Mouse (Mus musculus) megakaryocyte, embryonic 14.5 days (primary cell): ENCODE results near the gene Parvb. TPM values are rescaled to one million over a fixed set of nuclear protein-coding genes. Genes with fewer than 3 reads are reported as not detected.
A peak's percentile ranks its signal among the peaks of the same experiment; 100 is the strongest.

ENCODE experiments used
- H3K27me3 ChIP-seq: replicated peaks from 2 replicates; pipeline ENCODE3; 2012; ENCODE audit warnings: inconsistent platforms
- H3K36me3 ChIP-seq: replicated peaks from 2 replicates; pipeline ENCODE3; 2012; ENCODE audit warnings: low read length, inconsistent platforms, mixed read lengths
- H3K4me1 ChIP-seq: 2 replicates; pipeline ENCODE4 v1.6.1; 2012; ENCODE audit warnings: inconsistent platforms
- H3K4me3 ChIP-seq: replicated peaks from 2 replicates; pipeline ENCODE3; 2012; ENCODE audit warnings: moderate library complexity, mild to moderate bottlenecking, inconsistent platforms
- H3K9me3 ChIP-seq: 2 replicates; pipeline ENCODE4 v1.6.1; 2012; ENCODE audit warnings: inconsistent platforms
- FLI1 ChIP-seq: IDR thresholded peaks from 2 replicates; pipeline ENCODE4 v1.6.1; 2012; ENCODE audit warnings: low read length, inconsistent platforms, mixed read lengths
- GATA1 ChIP-seq: IDR thresholded peaks from 3 replicates; pipeline ENCODE4 v1.6.1; 2012; ENCODE audit warnings: mixed read lengths, low read length, inconsistent platforms, borderline replicate concordance
- polyA plus RNA-seq: library from polyadenylated mRNA; stranded (reverse); fragments of >175 nt; gene quantifications from 2 replicates; pipeline ENCODE4 v1.2.3, GENCODE M21; 2012; ENCODE audit warnings: low replicate concordance; ENCODE audit not compliant: insufficient read depth

Parvb gene
- polyA plus RNA-seq, 1 experiment = 524 TPM

DNA sequence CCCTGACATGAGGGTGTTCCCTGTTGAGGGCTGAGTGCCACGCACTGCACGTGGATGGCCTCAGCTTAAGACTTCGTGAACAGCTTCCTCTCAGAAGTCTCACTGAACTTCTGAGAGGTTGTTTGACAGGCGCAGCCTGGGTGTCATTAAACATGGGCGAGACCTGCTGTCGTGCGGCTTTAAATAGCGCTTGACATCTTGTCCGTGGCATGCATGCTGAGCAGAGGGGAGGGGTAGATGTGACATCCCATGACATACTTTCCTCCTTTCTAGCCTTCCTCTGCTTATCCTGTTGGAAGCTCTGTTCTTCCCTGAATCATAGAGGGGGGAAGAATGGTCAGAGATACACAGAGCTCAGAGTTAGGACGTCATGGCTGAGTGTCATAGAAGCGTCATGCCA lies 21.9 kb downstream of the Parvb start:
- peaks cover 91% of the 10 kb centered on the region for H3K4me1 ChIP-seq
- TF ChIP-seq FLI1 (no peak), GATA1 (no peak)
- H3K4me3 ChIP-seq = peak overlapping the region; percentile 31
- no peaks in the 10 kb centered on the region for H3K9me3 ChIP-seq
- peaks cover 17% of the 10 kb centered on the region for H3K36me3 ChIP-seq
- peaks cover 12% of the 10 kb centered on the region for H3K27me3 ChIP-seq

DNA sequence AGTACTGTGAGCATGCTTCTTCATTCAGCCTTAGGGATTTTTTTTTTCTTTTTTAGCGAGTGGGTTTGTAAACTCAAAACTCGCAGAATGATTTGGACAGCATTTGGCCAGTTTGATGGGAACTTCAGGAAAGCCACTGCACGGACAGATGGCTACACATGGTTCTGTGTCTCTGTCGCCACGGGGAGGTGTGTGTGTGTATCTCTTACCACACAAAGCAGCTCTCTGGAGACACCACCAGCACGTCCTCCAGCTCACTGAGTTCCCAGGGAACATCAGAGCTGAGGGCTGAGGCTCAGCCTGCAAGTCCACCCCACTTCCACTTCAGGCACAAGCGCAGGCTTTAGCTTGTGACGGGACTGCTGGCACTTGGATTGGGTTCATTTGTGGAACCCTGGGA lies 22.5 kb downstream of the Parvb start:
- TF ChIP-seq FLI1 (no peak), GATA1 (no peak)
- H3K4me3 ChIP-seq = peak overlapping the region; percentile 42
- peaks cover 23% of the 10 kb centered on the region for H3K36me3 ChIP-seq
- H3K27me3 ChIP-seq = peaks cover 9% of the 10 kb centered on the region
- H3K4me1 ChIP-seq = peaks cover 93% of the 10 kb centered on the region
- no peaks in the 10 kb centered on the region for H3K9me3 ChIP-seq

DNA sequence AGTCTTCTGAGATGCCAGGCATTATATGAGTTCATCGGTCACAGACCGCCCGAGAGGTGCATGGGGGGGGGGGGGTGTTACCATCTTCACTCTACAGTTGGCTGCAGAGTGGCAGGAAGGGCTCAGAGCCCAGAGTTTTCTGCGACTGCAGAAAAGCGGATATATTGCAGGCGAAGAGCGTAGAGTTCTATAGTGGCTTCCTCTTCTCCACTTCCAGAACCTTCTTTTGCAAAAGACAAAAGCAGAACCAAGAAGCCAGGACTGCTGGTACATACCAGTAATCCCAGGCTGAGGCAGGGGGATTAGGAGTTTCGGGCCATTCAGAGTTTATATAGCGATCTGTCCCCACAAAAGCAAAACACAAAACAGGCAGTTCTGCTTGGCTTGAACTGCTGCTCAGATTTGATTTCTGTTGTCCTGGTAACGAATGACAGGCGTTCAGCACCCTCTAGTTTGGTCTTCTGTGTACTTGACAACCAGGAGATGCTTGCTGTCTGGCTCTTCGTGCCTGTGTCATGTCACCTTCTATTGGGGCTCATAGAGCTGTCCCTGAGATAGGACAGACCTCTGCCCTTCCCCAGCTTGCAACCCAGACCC lies 24.5 kb downstream of the Parvb start:
- H3K9me3 ChIP-seq = no peaks in the 10 kb centered on the region
- H3K4me1 ChIP-seq = peaks cover 100% of the 10 kb centered on the region
- peak overlapping the region; percentile 93 for H3K4me3 ChIP-seq
- peaks cover 5% of the 10 kb centered on the region for H3K27me3 ChIP-seq
- TF ChIP-seq GATA1 (no peak), FLI1 (no peak)
- H3K36me3 ChIP-seq = peaks cover 43% of the 10 kb centered on the region

DNA sequence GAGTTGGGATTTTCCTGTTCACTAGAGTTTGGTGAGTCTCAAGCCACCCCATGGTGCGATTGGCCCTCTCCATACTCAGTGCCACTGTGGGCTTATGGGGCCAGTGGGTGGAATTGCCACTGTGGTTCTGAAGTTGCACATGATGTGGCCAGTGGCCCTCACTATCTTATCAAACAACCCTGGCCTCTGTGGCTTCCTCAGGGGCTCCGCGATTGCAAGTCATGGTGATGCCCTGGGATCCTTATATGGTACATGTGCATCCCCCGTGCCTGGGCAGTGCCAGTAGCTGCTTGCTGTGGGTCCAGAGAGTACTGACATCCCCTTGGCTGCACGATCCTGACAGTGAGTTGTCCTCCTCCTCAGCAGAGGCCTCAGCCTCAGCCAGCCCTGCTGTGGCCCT lies 25.0 kb downstream of the Parvb start:
- Histone ChIP-seq H3K4me1 (peaks cover 100% of the 10 kb centered on the region), H3K4me3 (peak overlapping the region; percentile 93), H3K9me3 (no peaks in the 10 kb centered on the region), H3K27me3 (peaks cover 2% of the 10 kb centered on the region), H3K36me3 (peaks cover 48% of the 10 kb centered on the region)
- TF ChIP-seq GATA1 (peak; percentile 89), FLI1 (0 out of 2 replicates have a peak, but pooled peaks have one; percentile 30)

DNA sequence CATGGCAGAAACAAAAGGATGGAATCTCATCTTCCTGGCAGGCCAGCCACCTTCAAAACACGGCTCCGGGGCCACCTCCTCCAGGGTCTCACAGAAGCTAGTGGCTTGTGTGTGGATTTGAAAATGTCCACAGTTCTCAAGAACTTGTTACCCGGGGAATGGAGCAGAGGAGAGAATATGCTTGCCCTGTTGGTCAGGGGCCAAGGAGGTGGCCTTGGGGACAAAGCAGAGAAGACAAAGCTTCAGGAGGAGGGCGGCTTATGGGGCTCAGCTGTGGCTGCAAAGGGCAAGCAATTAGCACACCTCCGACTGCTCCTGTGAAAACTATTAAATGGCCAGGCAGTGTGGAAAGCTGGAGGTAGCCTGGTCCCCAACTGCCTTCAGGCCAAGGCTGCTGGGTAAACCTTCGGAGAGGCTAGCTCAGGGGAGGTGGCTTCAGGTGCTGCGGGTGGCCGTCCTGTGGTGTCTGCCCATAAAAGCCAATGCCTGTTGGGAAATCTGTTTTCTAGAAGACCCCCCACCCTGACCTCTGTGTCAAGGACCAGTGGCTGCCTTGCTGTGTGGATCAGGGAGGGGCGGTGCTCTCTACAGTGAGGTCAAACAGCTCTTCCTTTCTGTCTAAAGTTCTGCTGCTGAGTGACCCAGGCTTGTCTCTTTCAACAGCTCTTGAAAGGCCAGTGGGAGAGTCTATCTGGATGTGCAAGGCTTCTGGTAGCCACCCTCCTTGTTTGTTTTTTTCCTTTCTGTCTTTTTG lies 26.9 kb downstream of the Parvb start:
- Histone ChIP-seq H3K27me3 (no peaks in the 10 kb centered on the region), H3K4me1 (peaks cover 100% of the 10 kb centered on the region), H3K36me3 (peaks cover 67% of the 10 kb centered on the region), H3K9me3 (no peaks in the 10 kb centered on the region), H3K4me3 (peak overlapping the region; percentile 93)
- TF ChIP-seq FLI1 (no peak), GATA1 (no peak)

- Histone ChIP-seq H3K4me3 (peak overlapping the region; percentile 93), H3K27me3 (no peaks in the 10 kb centered on the region), H3K36me3 (peaks cover 82% of the 10 kb centered on the region), H3K9me3 (no peaks in the 10 kb centered on the region), H3K4me1 (peaks cover 100% of the 10 kb centered on the region)
- TF ChIP-seq GATA1 = no peak
- no peak for TF ChIP-seq FLI1
Measured at GRCm38 (mm10) chr15:84260123-84260822, 28.4 kb downstream of the Parvb start.

DNA sequence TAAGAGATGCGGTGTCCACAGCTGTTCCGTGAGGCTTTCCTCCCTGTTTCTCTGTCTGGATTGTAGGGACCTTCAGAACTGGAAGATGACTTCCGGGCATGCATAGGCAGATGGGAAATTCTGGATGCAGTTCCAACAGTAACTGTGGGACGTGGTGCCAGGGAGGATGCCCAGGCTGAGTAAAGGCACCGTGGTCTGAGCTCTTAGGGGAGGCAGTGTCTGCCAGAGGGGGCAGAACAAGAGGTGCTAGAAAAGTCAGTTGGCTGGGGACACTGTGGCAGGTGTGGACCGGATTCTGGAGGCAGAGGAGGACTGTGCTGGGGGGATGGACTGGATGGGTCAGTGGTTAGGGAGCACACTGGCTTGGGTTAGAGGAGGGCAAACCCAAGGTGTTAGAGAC lies 30.8 kb downstream of the Parvb start:
- H3K9me3 ChIP-seq = no peaks in the 10 kb centered on the region
- peak overlapping the region; percentile 83 for H3K4me3 ChIP-seq
- TF ChIP-seq GATA1 (no peak), FLI1 (no peak)
- H3K36me3 ChIP-seq = peaks cover 100% of the 10 kb centered on the region
- H3K27me3 ChIP-seq = no peaks in the 10 kb centered on the region
- peaks cover 98% of the 10 kb centered on the region for H3K4me1 ChIP-seq

- Histone ChIP-seq H3K36me3 (peaks cover 100% of the 10 kb centered on the region), H3K27me3 (no peaks in the 10 kb centered on the region), H3K9me3 (no peaks in the 10 kb centered on the region), H3K4me1 (peaks cover 98% of the 10 kb centered on the region), H3K4me3 (peak overlapping the region; percentile 66)
- 0 out of 3 replicates have a peak, but pooled peaks have one; percentile 25 for TF ChIP-seq GATA1
- no peak for TF ChIP-seq FLI1
Measured at GRCm38 (mm10) chr15:84263573-84263972, 31.7 kb downstream of the Parvb start.

DNA sequence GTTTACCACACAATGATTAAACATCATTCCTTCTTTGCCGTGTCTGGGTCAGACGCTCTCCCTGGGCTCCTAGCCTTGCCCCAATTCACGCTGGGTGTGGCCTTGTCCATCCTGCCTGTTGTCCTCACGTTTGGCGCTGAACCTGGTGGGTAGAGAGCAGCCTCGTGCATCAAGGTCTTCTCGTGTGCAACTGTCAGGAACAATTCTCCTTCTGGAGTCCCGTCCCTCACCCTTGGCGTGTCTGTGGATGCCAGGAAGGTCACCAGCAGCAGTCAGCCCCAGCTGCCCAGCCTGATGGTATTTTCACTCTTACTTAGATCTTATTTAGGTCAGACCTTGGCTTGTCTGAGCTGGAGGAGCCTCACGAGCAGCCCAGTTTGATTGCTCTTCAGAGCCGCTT lies 33.3 kb downstream of the Parvb start:
- peak overlapping the region; percentile 46 for H3K4me3 ChIP-seq
- TF ChIP-seq FLI1 = no peak
- TF ChIP-seq GATA1 = no peak
- H3K27me3 ChIP-seq = no peaks in the 10 kb centered on the region
- H3K36me3 ChIP-seq = peaks cover 100% of the 10 kb centered on the region
- no peaks in the 10 kb centered on the region for H3K9me3 ChIP-seq
- peaks cover 97% of the 10 kb centered on the region for H3K4me1 ChIP-seq

GRCm38 (mm10) chr15:84266290-84266689 lies 34.4 kb downstream of the Parvb start:
- Histone ChIP-seq H3K9me3 (no peaks in the 10 kb centered on the region), H3K4me3 (no peak overlapping the region), H3K36me3 (peaks cover 100% of the 10 kb centered on the region), H3K27me3 (no peaks in the 10 kb centered on the region), H3K4me1 (peaks cover 97% of the 10 kb centered on the region)
- no peak for TF ChIP-seq FLI1
- TF ChIP-seq GATA1 = no peak
